Mouse (Mus musculus) MEL (cell line): Measurements from ENCODE around the gene Cnih1.
"Not testable (repeated sequence)": the region's sequence is repeated elsewhere in the genome, so short reads cannot be mapped to it uniquely, and the experiment has no call there.

Experiments used
- CHD2 ChIP-seq: IDR thresholded peaks from 2 replicates; pipeline ENCODE4 v1.6.1; 2011; ENCODE audit warnings: low read length, improper control_type of control experiment
- EP300 ChIP-seq, 2 experiments: IDR thresholded peaks; 2 replicates each; pipeline ENCODE4 v1.6.1; 2011; ENCODE audit warnings: improper control_type of control experiment in 2 of 2, low read length in 2 of 2, low read depth in 1 of 2, mild to moderate bottlenecking in 1 of 2
- HCFC1 ChIP-seq: IDR thresholded peaks from 2 replicates; pipeline ENCODE4 v1.6.1; 2012; ENCODE audit warnings: low read depth, mild to moderate bottlenecking, inconsistent platforms, low read length, improper control_type of control experiment, moderate library complexity
- POLR2A ChIP-seq, 2 experiments: IDR thresholded peaks; 2 replicates each; pipeline ENCODE4 v1.6.1; 2011 to 2012; ENCODE audit warnings: low read length in 2 of 2, mild to moderate bottlenecking in 2 of 2, control low read depth in 1 of 2, improper control_type of control experiment in 1 of 2, low read depth in 1 of 2, moderate library complexity in 1 of 2; ENCODE audit not compliant: control insufficient read depth in 1 of 2, insufficient read depth in 1 of 2, poor library complexity in 1 of 2
- POLR2AphosphoS5 ChIP-seq: IDR thresholded peaks from 2 replicates; pipeline ENCODE4 v1.6.1; 2012; ENCODE audit warnings: low read depth, borderline replicate concordance, mild to moderate bottlenecking, inconsistent platforms, low read length, moderate library complexity, mixed read lengths
- SMC3 ChIP-seq: IDR thresholded peaks from 2 replicates; pipeline ENCODE4 v1.6.1; 2011; ENCODE audit warnings: low read depth, low read length, improper control_type of control experiment

- TF ChIP-seq CHD2; POLR2AphosphoS5; EP300 (IDR thresholded peaks at IDR 0.05; ENCODE audit: low read depth in 1 of 2, low read length in 2 of 2); SMC3; HCFC1; POLR2A (IDR thresholded peaks at IDR 0.05; ENCODE audit: control insufficient read depth in 1 of 2, insufficient read depth in 1 of 2, low read depth in 1 of 2, low read length in 2 of 2, poor library complexity in 1 of 2): not testable (repeated sequence)
Observed at GRCm38 (mm10) chr14:46737346-46737745, 50.9 kb downstream of the Cnih1 start.
